Mouse (Mus musculus) heart, postnatal 14 days (tissue): ENCODE results near the gene Dpp6. TPM values are rescaled to one million over a fixed set of nuclear protein-coding genes. Genes with fewer than 3 reads are reported as not detected.

Experiments
- DNase-seq, 2 experiments: peaks; one replicate each; pipeline ENCODE4 v3.0.0; 2021 to 2022
- intact Hi-C: fragments of 180-260 bp; cut with DNase I; formaldehyde crosslinking; loops from one replicate; pipeline ENCODE4 v1.15.1; 2025
- total RNA-seq, 2 experiments: library from RNA; stranded (reverse); gene quantifications; 2 replicates each; pipeline ENCODE4 v1.2.3; 2021

Gene Dpp6
- total RNA-seq, 2 experiments from 2014 or later, result 0.14 TPM; not detected in 1

DNA sequence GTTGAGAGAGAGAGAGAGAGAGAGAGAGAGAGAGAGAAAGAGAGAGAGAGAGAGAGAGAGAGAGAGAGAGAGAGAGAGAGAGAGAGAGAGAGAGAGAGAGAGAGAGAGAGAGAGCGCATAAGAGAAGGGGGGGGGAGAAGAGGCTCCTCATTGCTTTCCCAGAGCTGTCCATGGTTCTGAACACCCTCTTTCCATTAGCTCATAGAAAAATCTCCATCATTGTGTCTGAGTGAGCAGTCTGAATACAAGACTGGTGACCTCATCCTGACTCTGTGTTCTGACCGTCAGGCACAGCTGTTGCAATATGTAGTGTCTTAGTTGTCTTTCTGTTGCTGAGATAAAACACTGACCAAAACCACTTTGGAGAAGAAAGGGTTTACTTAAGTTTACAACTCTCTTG, 235.4 kb downstream of the Dpp6 start:
- intact Hi-C loops, result no loop called here
- DNase-seq, result peak in 1 of 2 experiments; percentile 32

DNA sequence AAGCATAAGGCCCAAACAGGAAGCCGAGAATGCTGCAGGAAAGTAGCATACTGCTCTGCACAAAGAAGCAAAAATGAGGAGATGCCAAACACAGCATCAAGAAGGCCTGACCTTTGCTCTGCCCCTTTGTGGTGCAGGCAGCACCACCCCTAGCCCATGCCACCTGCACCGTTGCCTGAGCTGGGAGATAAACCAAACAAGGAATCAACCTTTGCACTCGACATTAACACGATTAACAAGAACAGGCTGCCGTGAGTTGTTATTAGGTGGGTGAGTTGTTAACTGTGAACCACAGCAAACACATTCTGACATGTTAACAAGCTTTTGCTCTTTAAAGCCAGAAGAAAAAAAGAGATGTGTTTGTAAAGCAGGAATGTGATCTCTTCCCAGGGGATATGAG, 239.4 kb downstream of the Dpp6 start:
- intact Hi-C loops, result no loop called here
- DNase-seq, result no peak

DNA sequence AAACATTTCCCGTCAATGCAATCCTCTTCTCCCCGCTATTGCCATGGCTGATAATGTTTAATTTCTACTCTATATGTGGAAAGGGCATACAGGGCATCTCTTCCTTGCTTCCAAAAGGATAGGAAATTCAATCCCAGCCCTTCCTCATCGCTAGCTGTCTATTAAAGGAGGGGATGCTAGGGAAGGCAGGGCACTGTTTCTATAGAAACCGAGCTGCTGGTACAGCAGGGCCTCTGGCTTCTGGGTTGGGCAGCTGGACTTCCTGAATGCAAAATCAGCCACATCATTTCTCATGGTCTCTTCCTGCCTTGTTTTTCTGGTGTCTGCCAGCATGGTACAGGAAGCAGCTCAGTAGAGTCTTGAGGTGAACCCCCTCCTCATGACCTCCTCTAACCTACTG, 243.1 kb downstream of the Dpp6 start:
- DNase-seq, result no peak
- intact Hi-C loops, result no loop called here

DNA sequence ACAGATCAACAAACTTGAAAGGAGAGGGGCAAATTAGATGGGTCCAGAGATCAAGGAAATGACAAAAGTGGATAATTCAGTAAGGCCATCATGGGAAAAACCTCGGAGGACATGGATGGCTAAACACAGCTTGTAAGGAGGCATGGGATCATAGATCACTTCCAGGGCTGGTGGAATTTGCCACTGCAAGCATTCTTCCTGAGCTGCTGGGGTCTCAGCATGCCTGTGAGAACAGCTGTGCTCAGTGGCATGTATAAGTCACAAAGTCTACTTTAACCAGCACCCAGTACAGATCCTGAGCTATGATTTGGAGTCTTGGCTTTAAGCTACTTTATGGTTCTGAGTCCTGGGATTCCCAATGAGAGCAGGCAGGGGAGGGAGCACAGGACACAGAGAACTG, 246.9 kb downstream of the Dpp6 start:
- no peak for DNase-seq
- intact Hi-C loops, result no loop called here

DNA sequence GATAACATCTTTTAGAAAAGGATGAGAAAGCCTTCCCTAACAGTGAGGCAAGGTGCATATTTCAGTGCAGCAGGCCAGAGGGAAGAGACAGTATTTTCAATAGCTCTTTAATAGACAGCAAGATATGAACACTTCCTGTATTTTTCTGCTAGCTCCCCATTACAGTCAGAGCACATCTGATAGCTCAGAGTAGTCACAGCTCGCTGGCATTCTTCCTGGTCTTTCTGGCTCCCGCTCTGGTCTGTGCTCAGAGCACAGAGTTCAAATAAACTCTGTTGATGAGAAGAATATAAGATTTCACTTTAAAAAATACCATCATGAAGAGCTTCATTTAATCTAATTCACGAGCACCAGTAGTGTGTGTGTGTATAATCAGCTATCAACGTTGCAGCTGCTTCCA, 249.8 kb downstream of the Dpp6 start:
- DNase-seq, result no peak
- intact Hi-C loops, result no loop called here

DNA sequence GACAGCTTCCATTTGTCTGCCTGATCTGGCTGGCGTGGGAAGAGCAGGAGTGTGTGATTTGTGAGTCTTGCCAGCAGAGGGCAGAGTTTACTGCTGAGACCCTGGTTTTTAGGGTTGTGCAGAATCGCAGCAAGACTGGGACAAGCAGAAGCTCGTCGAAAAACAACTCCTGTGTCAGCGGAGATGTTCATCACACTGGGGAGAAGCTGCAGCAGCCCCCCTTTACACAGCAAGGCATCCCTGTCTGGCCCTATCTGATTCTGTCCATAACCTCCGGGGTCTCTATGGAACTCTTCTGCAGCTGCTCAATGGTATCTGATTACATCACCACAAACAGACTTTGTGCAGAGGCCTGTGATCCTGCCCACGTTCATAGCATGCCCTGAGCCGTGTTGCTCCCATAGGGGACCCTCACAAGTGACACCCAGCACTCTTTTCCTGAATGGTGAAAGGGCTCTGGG, 258.2 kb downstream of the Dpp6 start:
- DNase-seq, result peak; percentile 9 to 46
- intact Hi-C loops, result loop anchor here (5.0 to 10.0 kb wide), 3 partner anchors 342 to 542 kb away; no protein-coding TSS in a partner anchor

DNA sequence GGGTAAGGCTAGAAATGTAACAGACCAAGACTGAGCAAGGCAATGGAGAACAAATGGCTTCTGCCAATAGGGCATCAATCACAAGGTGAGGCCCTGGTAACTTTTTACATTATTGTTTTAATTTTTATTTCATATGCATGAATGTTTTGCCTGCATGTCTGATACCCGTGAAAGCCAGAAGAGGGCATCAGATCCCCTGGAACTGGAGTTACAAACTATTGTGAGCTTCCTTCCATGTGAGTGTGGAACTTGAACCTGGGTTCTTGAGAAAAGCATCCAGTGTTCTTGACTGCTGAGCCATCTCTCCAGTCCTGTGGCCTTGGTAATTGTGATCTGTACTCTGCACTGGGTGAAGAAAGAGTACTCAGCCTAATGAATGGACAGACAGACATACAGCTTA, 259.0 kb downstream of the Dpp6 start:
- intact Hi-C loops, result loop anchor here (5.0 to 10.0 kb wide), 3 partner anchors 341 to 541 kb away; no protein-coding TSS in a partner anchor

DNA sequence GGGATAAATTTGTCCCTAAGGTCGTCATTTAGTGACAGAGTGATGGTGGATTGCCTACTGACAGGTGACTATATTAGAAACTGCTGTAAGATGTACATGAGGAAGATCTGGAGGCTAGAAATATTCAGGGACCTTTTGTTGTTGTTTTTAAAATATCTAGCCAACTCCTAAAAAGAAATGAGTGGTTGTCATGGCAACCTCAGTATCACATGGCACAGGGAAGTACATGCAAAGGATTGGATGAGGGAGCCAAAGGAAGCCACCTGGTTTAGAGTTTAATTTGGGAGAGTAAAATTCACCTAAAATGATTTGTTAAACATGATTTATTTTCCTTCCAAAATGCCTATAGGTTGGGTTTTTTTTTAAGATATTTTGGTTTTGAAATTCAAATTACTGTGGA, 260.8 kb downstream of the Dpp6 start:
- intact Hi-C loops, result loop anchor here (5.0 to 10.0 kb wide), 3 partner anchors 339 to 539 kb away; no protein-coding TSS in a partner anchor
- no peak for DNase-seq

More for the DNA sequence above, 259.0 kb downstream of the Dpp6 start:
- no peak for DNase-seq

DNA sequence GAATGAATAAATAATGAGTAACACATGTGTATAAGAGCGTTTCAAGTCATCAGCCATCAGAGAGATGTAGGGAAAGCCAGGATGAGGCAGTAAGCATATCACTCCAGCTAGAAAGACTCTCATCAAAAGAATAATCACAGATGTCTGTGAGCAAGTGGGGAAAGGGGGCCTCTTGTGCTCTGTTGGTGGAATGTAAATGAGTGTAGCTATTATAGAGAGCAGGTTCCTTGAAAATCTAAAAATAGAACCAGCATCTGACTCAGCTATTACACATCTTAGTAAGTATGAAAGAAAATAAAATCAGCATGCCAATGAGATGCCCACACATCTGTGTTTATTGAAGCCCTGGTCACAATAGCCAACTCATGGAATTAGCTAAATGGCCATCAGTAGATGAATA, 264.3 kb downstream of the Dpp6 start:
- no peak for DNase-seq
- intact Hi-C loops, result no loop called here

DNA sequence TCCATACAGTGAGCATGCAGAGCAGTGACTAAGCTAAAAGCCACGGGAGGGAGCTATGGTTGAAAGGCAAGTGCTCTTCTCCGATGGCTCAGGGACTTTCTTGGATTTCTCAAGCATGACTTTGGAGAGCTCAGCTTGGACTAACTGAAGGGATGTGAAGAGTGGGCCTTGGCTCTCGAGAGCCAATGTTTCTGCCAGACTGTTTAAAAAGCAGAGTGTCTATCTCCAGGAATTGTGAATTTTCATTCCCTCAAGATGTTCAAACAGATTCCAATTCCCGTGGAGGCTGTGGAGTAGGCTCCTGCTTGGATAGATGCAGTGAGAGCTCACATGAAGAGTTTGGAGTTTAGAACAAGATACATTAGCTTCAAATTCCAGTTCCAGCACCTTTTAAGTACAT, 266.8 kb downstream of the Dpp6 start:
- DNase-seq, result no peak
- intact Hi-C loops, result no loop called here

DNA sequence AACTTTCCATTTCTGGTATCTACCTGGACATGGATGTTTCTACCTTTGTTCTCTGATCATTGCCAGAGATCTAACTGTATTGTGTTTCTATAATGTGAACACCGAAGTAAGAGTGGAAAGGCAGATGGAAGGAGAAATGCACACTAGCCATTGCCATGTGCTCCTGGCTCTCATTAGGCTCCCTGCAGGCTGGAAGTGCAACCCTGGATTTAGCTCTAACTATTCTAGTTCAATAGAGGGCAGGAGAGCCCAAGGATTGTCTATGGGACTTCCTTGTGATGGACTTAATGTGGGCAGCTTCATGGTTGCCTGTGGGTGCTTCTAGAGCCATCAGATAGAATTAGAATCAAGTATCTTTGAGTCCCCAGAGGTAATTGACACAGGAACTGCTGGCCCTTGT, 291.2 kb downstream of the Dpp6 start:
- no peak for DNase-seq
- intact Hi-C loops, result no loop called here

DNA sequence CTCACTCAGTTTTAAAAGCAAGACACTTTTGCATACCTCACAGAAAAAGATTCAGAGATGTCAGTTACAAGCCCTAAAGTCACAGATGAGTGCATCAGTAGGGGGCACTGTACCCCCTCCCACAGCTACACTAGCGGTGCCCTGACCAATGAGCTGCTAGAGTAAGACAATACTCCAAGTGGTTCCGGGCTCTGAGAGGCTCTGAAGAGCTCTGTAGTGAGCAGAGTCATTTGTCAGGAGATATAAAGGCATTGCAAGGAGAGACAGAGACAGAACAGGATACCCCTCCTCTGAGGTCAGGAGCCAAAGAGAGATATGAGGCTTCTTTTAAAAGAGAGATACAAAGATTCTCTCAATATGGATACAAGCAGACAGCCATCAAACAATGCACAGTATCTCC, 305.5 kb downstream of the Dpp6 start:
- no peak for DNase-seq
- intact Hi-C loops, result no loop called here

DNA sequence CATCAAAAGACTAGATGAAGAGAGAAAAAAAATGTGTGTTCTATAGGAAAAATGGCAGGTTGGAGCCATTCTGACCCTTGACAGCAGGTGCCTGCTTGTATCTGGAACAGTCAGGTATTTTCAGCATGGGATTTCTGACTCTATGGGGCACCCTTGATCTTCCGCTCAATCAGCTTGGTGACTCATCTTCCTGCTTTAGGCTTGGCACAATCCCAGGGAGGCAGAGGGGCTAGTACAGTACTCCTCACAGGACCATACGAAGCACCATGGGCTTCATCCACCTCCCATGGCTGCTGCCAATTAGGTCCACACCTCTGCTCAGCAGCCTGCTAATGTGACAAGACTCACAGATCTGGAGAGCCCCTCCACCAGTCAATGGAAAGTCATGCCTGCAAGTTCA, 305.9 kb downstream of the Dpp6 start:
- DNase-seq, result no peak
- intact Hi-C loops, result no loop called here

DNA sequence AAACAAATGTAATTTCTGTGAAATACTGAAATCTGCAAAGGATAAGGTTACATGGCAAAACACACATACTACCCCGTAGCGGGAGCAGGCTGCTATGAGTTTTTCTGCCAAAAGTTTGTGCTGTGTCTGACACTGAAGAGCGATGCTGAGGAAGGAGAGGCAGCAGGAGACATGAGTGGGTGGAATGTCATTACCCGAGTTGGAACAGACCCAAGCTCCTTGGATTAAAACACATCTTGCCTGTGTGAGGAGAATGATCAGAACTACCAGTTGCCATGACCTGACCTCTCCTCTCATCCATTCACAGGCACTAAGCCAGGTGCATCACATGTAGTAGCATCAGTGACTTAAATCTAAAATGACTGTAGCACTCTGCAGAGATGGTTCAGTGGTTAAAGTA, 309.0 kb downstream of the Dpp6 start:
- intact Hi-C loops, result no loop called here

DNA sequence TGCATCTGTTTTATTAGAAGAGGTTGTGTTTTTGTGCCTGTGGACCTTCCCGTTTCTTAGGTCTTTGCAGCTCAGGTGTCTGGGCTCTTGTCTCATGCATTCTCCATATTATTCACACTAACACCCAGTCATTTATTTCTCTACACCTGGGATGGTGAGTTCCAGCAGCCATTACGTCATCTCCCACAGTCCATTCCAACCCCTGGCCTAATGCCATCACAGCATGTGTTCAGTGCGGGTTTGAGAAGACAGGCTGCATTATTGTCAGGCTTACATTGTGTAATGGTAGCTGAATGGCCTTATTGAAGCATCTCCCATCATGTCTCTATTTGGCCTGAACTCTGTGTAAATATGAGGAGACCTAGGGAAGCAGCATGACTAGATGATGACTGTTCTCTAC, 316.2 kb downstream of the Dpp6 start:
- intact Hi-C loops, result no loop called here
- DNase-seq, result no peak

More for the DNA sequence above, 309.0 kb downstream of the Dpp6 start:
- no peak for DNase-seq

DNA sequence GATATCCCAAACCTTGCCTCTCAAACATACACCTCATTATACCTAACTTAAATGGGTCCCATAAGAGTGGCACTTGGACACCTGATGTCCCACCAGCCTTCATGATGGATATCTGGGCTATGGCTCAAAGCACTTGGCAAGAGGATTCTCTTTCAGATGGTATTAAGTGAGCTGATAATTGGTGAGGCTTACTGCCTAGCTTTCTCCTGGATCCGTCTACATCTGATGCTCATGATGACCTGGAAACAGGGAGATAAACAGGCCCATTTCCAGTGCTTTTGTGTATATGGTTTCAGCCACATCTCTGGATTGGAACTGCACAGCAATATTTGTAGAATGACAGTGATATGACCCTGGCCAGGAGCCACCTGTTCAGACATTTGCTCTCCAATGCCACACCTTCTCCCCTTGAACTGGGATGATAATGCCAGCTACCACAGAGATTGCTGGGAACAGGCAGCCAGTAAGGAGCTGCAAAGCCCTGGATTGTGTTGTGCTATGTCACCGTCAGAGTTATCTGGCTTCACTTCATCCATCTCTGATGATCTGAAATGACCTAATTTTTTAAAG, 317.5 kb downstream of the Dpp6 start:
- intact Hi-C loops, result no loop called here
- no peak for DNase-seq

DNA sequence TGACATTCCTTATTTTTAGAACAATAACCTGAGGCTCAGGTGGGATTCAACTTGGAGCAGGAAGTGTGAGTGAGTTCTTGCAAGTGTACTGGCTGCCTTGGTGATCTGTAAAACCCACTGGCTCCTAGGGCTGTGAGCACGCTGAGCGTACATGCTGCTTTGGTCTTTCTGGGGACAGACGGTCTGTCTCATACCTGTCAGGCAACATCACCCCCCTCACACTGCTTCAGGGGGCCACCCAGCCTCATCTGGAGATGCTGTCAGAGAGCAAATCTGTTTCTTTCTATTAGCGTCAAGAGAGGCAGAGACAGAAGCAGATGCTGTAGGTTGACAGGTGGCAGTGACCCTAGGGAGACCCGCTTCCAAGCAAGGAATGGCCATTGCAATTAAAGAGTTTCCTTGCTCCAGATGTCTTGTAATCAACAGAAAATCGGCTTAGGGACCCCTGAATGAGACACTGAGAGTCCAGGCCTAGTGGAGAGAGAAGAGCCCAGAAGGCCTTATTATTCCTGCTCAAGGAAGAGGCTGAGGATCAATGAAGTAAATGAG, 330.5 kb downstream of the Dpp6 start:
- intact Hi-C loops, result no loop called here
- no peak for DNase-seq

DNA sequence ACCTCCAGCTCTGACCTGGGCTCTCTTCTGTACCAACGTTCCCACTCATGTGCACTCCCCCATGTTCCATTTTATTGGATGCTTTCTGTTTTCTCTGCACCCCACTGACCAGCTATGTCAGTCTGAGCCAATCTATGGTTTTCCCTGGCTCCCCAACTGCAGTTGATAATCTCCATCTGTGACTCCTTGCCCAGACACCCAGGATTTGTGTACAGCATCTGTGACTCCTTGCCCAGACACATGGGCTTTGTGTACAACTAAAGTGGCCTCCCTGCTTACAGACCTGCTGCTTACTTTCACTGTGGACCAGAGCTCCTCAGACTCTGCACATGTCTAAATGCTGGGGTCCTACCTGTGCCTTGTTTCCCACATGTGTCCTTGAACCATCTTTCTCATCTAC, 334.0 kb downstream of the Dpp6 start:
- intact Hi-C loops, result no loop called here
- DNase-seq, result no peak

DNA sequence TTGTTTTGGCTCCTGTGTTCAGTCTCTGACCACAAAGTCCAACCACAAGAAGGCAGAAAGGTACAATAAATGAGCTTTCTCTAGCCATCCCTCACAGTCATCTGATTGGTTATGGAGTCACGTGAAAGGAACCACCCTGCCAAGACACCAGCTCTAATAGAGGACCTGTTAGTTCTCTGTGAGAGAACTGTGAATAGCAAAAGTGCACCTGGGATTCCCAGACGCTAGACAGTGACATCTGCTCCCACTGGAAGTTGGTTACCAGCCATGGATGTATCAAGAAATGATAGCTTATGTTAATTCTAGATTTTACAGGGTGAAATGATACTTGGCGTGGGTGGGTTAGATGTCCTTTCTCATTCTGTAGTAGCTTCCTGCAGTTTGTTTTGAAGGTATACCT, 338.7 kb downstream of the Dpp6 start:
- no peak for DNase-seq
- intact Hi-C loops, result no loop called here

DNA sequence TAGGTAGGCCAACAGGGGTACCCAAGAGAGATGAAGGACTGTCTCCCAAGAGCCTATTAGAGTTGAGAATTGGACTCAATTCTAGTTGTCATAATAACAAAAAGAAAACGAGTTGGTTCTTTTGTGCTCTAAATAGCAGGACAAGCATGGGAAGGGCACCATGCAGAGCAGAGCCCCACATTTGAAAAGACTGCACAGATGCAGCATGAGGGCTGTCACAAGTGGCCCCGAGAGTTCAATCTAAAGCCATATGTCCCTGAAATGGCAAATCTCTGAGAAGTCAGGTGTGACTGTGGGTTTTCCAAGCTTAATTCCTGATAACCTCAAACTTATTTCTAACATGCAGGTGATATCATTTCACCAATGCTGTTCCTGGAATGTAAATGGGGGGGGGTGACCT, 339.4 kb downstream of the Dpp6 start:
- DNase-seq, result no peak
- intact Hi-C loops, result no loop called here

DNA sequence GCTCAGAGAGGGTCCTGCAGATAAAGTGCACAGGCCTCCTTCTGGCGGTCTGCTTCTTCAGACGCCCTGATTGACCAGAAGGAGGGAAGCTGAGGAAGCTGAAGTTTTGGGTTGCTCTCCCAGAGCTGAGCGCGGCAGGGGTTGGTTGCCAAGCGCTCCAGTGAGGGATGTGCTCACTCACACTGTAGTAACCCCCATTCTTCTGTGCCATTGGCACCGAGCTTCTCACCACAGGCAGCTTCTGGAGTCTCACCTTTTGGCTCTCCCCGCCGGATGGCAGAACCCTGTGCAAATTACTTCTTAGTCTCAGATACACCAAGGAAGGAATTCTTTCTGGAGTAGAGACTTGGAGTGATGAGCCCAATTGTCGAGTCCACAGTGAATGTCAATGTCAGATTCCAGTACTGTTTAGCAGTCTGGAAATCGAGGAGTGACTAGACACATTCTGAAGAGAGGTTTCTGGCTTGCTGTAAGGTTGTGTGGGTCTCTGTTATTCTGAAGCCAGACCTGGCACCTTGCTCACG, 344.2 kb downstream of the Dpp6 start:
- intact Hi-C loops, result no loop called here
- DNase-seq, result no peak

DNA sequence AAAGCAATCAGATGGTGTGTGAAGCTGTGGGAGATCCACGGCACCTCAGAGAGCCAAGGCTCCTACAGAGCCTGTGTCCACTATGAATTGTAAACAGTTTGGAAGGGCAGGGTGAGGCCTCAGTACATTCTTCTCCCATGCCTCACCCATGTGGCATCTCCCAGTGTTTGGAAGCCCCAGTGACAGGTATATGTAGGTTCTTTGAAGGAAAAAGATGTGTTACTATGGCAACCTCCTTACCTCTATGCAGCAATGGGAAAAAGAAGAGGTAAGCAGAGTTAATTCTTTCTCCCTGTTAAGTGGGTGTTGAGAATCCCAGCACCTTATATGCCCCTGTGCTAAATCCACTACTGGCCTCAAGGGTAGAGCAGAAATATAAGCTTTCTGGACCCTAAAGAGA, 351.5 kb downstream of the Dpp6 start:
- intact Hi-C loops, result no loop called here
- no peak for DNase-seq
